Mouse (Mus musculus): ENCODE measurements around the gene Znrf4.

GRCm38 (mm10) chr17:56478191-56478611 is 34.0 kb downstream of the Znrf4 start:
- no peak for TF ChIP-seq CTCF (IDR thresholded peaks at IDR 0.05; ENCODE audit: low read depth)
- no peak for TF ChIP-seq EP300 (IDR thresholded peaks at IDR 0.05; ENCODE audit: low read depth)

Data from liver, embryonic 14.5 days (tissue).